Mouse (Mus musculus): ENCODE measurements around the gene Tor3a. TPM values are rescaled to one million over a fixed set of nuclear protein-coding genes. Genes with fewer than 3 reads are reported as not detected.

The Tor3a gene
- polyA plus RNA-seq, 1 experiment, result 47.2 TPM

- TF ChIP-seq POLR2A (IDR thresholded peaks at IDR 0.05; ENCODE audit: control insufficient read depth, extremely low read depth, insufficient read depth, low read length, poor library complexity) (no peak), CTCF (IDR thresholded peaks at IDR 0.05; ENCODE audit: borderline replicate concordance, control insufficient read depth, extremely low read depth, insufficient read depth, low read length, poor library complexity) (no peak)
- Histone ChIP-seq H3K4me3 (ENCODE audit: control insufficient read depth, insufficient read depth, low read length) (no peak overlapping the region), H3K36me3 (ENCODE audit: control insufficient read depth, insufficient read depth, low read length) (no peaks in the 10 kb centered on the region), H3K27ac (ENCODE audit: control insufficient read depth, insufficient read depth, low read length) (no peak overlapping the region), H3K27me3 (ENCODE audit: control insufficient read depth, insufficient read depth, low read length) (no peaks in the 10 kb centered on the region), H3K4me1 (replicated peaks; ENCODE audit: control insufficient read depth, insufficient read depth, low read length) (peaks cover 3% of the 10 kb centered on the region; the same call in 1 of the 2 replicates)
- 97% methylated on average over 2 of the region's 2 CpGs for WGBS
- no peak for DNase-seq
Observed at GRCm38 (mm10) chr1:156608496-156608895, 65.7 kb downstream of the Tor3a start.

GRCm38 (mm10) chr1:156605940-156606339, 68.2 kb downstream of the Tor3a start:
- DNase-seq, result no peak
- WGBS, result 74% methylated on average over 2 of the region's 2 CpGs
- H3K4me1 ChIP-seq (replicated peaks; ENCODE audit: control insufficient read depth, insufficient read depth, low read length), result peaks cover 3% of the 10 kb centered on the region; the same call in 1 of the 2 replicates
- H3K4me3 ChIP-seq (ENCODE audit: control insufficient read depth, insufficient read depth, low read length), result no peak overlapping the region
- no peaks in the 10 kb centered on the region for H3K36me3 ChIP-seq (ENCODE audit: control insufficient read depth, insufficient read depth, low read length)
- no peaks in the 10 kb centered on the region for H3K27me3 ChIP-seq (ENCODE audit: control insufficient read depth, insufficient read depth, low read length)
- TF ChIP-seq CTCF (IDR thresholded peaks at IDR 0.05; ENCODE audit: borderline replicate concordance, control insufficient read depth, extremely low read depth, insufficient read depth, low read length, poor library complexity), result no peak
- no peak for TF ChIP-seq POLR2A (IDR thresholded peaks at IDR 0.05; ENCODE audit: control insufficient read depth, extremely low read depth, insufficient read depth, low read length, poor library complexity)
- no peak overlapping the region for H3K27ac ChIP-seq (ENCODE audit: control insufficient read depth, insufficient read depth, low read length)

GRCm38 (mm10) chr1:156605094-156605866, 68.9 kb downstream of the Tor3a start:
- TF ChIP-seq CTCF (IDR thresholded peaks at IDR 0.05; ENCODE audit: borderline replicate concordance, control insufficient read depth, extremely low read depth, insufficient read depth, low read length, poor library complexity), result no peak
- TF ChIP-seq POLR2A (IDR thresholded peaks at IDR 0.05; ENCODE audit: control insufficient read depth, extremely low read depth, insufficient read depth, low read length, poor library complexity), result no peak
- DNase-seq, result no peak
- H3K27ac ChIP-seq (ENCODE audit: control insufficient read depth, insufficient read depth, low read length), result no peak overlapping the region
- no peaks in the 10 kb centered on the region for H3K36me3 ChIP-seq (ENCODE audit: control insufficient read depth, insufficient read depth, low read length)
- H3K27me3 ChIP-seq (ENCODE audit: control insufficient read depth, insufficient read depth, low read length), result no peaks in the 10 kb centered on the region
- peaks cover 3% of the 10 kb centered on the region; the same call in 1 of the 2 replicates for H3K4me1 ChIP-seq (replicated peaks; ENCODE audit: control insufficient read depth, insufficient read depth, low read length)
- no peak overlapping the region for H3K4me3 ChIP-seq (ENCODE audit: control insufficient read depth, insufficient read depth, low read length)
- WGBS, result 86% methylated on average over 12 of the region's 12 CpGs

Other genes with a start within 250 kb of the Tor3a start
- 103 and 119 TPM in 2 replicates for gene Soat1, start 200.0 kb downstream of the Tor3a start, polyA plus RNA-seq (2012; rRNA removed)
- gene Gm10031, start 150.3 kb downstream of the Tor3a start, polyA plus RNA-seq (2012; rRNA removed), result 33.7 and 36.5 TPM in 2 replicates
- gene Abl2, start 115.6 kb downstream of the Tor3a start, polyA plus RNA-seq (2012; rRNA removed), result 18.7 and 19.9 TPM in 2 replicates
- 17.7 and 18.2 TPM in 2 replicates for gene Fam20b, start 44.7 kb upstream of the Tor3a start, polyA plus RNA-seq (2012; rRNA removed)
- 0.22 and 0.32 TPM in 2 replicates for gene Angptl1, start 164.2 kb upstream of the Tor3a start, polyA plus RNA-seq (2012; rRNA removed)